Mouse (Mus musculus) heart, postnatal 0 days (tissue): ENCODE measurements around the gene Itsn2. TPM values are rescaled to one million over a fixed set of nuclear protein-coding genes. Genes with fewer than 3 reads are reported as not detected.
"Not testable (repeated sequence)": the region's sequence is repeated elsewhere in the genome, so short reads cannot be mapped to it uniquely, and the experiment has no call there.

Experiments used
- ATAC-seq: fragments of 200-750 bp; cut with Nextera tagmentation; 2 replicates; pipeline ENCODE4 v1.8.0; 2017; ENCODE audit warnings: low read depth, moderate number of reproducible peaks, moderate library complexity; ENCODE audit not compliant: insufficient read depth
- DNase-seq: peaks from one replicate; pipeline ENCODE4 v3.0.0-alpha.2; 2016; ENCODE audit warnings: low spot score
- H3K27ac ChIP-seq: fragments of 300-500 bp; sonication (generic); 2 replicates; pipeline ENCODE4 v1.5.1; 2014; ENCODE audit warnings: low read depth, mild to moderate bottlenecking
- H3K27me3 ChIP-seq: fragments of 300-500 bp; sonication (generic); 2 replicates; pipeline ENCODE4 v1.6.1; 2014; ENCODE audit warnings: low read length, mixed read lengths; ENCODE audit not compliant: control insufficient read depth, insufficient read depth
- H3K36me3 ChIP-seq: fragments of 300-500 bp; sonication (generic); replicated peaks from 2 replicates; pipeline ENCODE4 v1.6.1; 2014; ENCODE audit warnings: low read length, mixed read lengths; ENCODE audit not compliant: control insufficient read depth, insufficient read depth
- H3K4me1 ChIP-seq: fragments of 300-500 bp; sonication (generic); 2 replicates; pipeline ENCODE4 v1.6.1; 2014; ENCODE audit warnings: antibody characterized with exemption; ENCODE audit not compliant: control insufficient read depth, insufficient read depth
- H3K4me2 ChIP-seq: fragments of 300-500 bp; sonication (generic); 2 replicates; pipeline ENCODE4 v1.6.1; 2014; ENCODE audit warnings: low read depth, mild to moderate bottlenecking, low read length, moderate library complexity
- H3K4me3 ChIP-seq: fragments of 300-500 bp; sonication (generic); 2 replicates; pipeline ENCODE4 v1.5.1; 2014; ENCODE audit warnings: low read depth, low read length
- H3K9ac ChIP-seq: fragments of 300-500 bp; sonication (generic); replicated peaks from 2 replicates; pipeline ENCODE4 v1.6.1; 2014; ENCODE audit warnings: low read depth, low read length, mixed read lengths
- H3K9me3 ChIP-seq: fragments of 300-500 bp; sonication (generic); replicated peaks from 2 replicates; pipeline ENCODE4 v1.6.1; 2016; ENCODE audit warnings: low read length; ENCODE audit not compliant: control insufficient read depth
- CTCF ChIP-seq: IDR thresholded peaks from 2 replicates; pipeline ENCODE4 v1.5.1; 2016; ENCODE audit warnings: antibody characterized with exemption, control low read depth, low read depth
- EP300 ChIP-seq: IDR thresholded peaks from 2 replicates; pipeline ENCODE4 v1.6.1; 2016; ENCODE audit warnings: antibody characterized with exemption, low read depth
- WGBS: fragments of 180-500 bp; shearing (Covaris S2); extraction: QIAGEN DNeasy Blood & Tissue Kit; methylation state at CpG from one replicate; pipeline ENCODE4 v1.1.7; 2014; 5-methylcytosine and 5-hydroxymethylcytosine counted together
- polyA plus RNA-seq: library from polyadenylated mRNA; unstranded; fragments of >200 nt; fragmentation: Nextera tagmentation; extraction: Ambion mirVana; gene quantifications from 2 replicates; pipeline ENCODE4 v1.2.1, GENCODE M21; 2015
- total RNA-seq: library from RNA; depleted of rRNA; stranded (reverse); fragments of >200 nt; gene quantifications from 2 replicates; pipeline ENCODE4 v1.2.3, GENCODE M21; 2014; ENCODE audit warnings: low replicate concordance

The Itsn2 gene
- total and polyA plus RNA-seq, 2 experiments from 2014 or later = 22.7 to 39.7 TPM

DNA sequence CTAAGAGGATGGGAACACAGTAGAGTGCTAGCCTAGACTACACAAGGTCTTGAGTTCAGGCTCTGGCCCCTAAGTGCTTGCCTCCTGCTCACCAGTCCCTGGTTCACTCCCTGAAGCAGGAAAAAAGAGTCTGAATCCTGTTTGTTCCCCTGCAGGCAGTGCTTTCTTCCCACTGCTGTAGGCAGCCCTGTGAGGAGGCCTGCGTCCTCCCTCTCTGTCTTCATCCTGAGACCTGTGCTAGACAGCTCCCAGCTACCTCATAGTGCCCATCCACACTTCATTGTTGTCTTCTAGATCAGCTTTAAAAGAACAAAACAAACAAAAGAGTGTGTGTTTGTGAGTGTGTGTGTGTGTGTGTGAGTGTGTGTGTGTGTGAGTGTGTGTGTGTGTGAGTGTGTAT is 102.1 kb downstream of the Itsn2 start:
- Histone ChIP-seq H3K27me3 (no peaks in the 10 kb centered on the region), H3K4me1 (no peaks in the 10 kb centered on the region), H3K4me3 (no peak overlapping the region), H3K9ac (no peak overlapping the region), H3K36me3 (peaks cover 28% of the 10 kb centered on the region), H3K9me3 (no peaks in the 10 kb centered on the region), H3K27ac (no peak overlapping the region), H3K4me2 (no peak overlapping the region)
- TF ChIP-seq CTCF (no peak), EP300 (no peak)
- ATAC-seq (no peak), DNase-seq (no peak)
- WGBS = 94% methylated on average over 1 of the region's 1 CpGs

DNA sequence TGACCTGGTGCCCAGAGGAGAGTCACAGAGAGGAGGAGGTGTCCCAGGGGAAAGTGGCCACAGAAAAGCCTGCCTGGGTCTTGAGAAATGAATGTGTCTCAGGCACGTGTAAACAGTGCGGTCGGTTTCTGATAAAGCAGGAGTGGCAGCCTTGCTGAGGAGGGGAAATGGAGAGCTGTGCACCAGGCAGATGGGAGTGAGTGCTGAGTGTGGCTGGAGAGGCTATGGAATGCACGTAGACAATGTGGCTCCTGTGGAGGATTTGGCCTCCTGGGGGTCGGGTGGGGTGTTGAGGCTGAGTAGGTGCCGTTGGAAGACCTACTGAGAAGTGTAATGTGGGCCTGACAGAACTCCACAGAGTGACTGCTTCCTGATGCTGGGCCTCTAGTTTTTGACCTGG is 113.2 kb downstream of the Itsn2 start:
- H3K27ac ChIP-seq, H3K9ac ChIP-seq, ATAC-seq, H3K9me3 ChIP-seq, H3K4me2 ChIP-seq, H3K27me3 ChIP-seq, DNase-seq, H3K4me3 ChIP-seq, H3K4me1 ChIP-seq: not testable (repeated sequence)
- 25% methylated on average over 6 of the region's 6 CpGs for WGBS
- peaks cover 68% of the 10 kb centered on the region for H3K36me3 ChIP-seq

GRCm38 (mm10) chr12:4706175-4706574 is 113.7 kb downstream of the Itsn2 start:
- Histone ChIP-seq H3K27me3 (no peaks in the 10 kb centered on the region), H3K4me1 (no peaks in the 10 kb centered on the region), H3K9me3 (no peaks in the 10 kb centered on the region), H3K4me3 (no peak overlapping the region), H3K9ac (no peak overlapping the region), H3K27ac (no peak overlapping the region), H3K4me2 (no peak overlapping the region), H3K36me3 (peaks cover 68% of the 10 kb centered on the region)
- WGBS = 81% methylated on average over 5 of the region's 5 CpGs
- DNase-seq = no peak
- TF ChIP-seq EP300 = no peak
- no peak for TF ChIP-seq CTCF
- ATAC-seq = no peak

DNA sequence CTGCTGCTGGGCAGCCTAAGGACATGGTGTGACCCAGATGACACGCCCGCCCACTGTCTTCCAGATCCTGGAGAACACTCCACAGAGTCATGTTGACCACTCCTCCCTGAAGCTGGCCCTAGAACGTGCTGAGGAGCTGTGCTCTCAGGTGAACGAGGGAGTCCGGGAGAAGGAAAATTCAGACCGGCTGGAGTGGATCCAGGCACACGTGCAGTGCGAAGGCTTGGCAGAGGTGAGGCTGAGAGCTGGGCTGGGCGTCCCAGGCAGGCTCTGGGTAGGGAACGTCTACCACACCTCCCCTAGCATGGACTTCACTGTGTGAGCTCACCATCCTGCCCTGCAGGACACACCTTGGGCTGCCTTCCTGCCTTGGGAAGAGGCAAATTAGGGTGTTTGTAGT is 114.5 kb downstream of the Itsn2 start:
- no peak for ATAC-seq

DNA sequence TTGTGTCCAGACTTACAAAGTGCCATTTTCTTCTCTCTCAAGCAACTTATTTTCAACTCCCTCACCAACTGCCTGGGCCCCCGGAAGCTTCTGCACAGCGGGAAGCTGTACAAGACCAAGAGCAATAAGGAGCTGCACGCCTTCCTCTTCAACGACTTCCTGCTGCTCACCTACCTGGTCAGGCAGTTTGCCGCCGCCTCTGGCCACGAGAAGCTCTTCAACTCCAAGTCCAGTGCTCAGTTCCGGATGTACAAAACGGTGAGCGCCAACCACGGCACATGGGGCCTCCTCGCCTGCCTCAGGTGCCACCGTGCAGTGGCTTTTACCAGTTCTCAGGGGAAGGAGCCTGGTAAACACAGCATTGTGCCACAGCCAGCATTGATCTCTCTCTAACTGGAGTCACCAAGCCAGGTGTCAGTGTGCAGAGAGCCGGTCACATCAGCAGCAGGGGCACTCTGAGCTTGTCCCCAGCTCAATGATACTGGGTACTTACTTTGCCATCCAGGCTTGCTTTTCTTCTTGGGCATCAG is 115.1 kb downstream of the Itsn2 start:
- Histone ChIP-seq H3K27me3 (no peaks in the 10 kb centered on the region), H3K27ac (no peak overlapping the region), H3K9ac (no peak overlapping the region), H3K4me3 (no peak overlapping the region), H3K36me3 (peaks cover 67% of the 10 kb centered on the region), H3K4me1 (no peaks in the 10 kb centered on the region), H3K9me3 (no peaks in the 10 kb centered on the region), H3K4me2 (no peak overlapping the region)
- DNase-seq (no peak), ATAC-seq (no peak)
- 89% methylated on average over 14 of the region's 14 CpGs for WGBS
- TF ChIP-seq CTCF (no peak), EP300 (no peak)

More for the DNA sequence above, 114.5 kb downstream of the Itsn2 start:
- DNase-seq = no peak
- Histone ChIP-seq H3K4me2 (no peak overlapping the region), H3K4me3 (no peak overlapping the region), H3K27ac (no peak overlapping the region), H3K9me3 (no peaks in the 10 kb centered on the region), H3K4me1 (no peaks in the 10 kb centered on the region), H3K9ac (no peak overlapping the region), H3K27me3 (no peaks in the 10 kb centered on the region), H3K36me3 (peaks cover 65% of the 10 kb centered on the region)
- TF ChIP-seq CTCF (no peak), EP300 (no peak)
- 75% methylated on average over 10 of the region's 10 CpGs for WGBS

- WGBS = 71% methylated on average over 4 of the region's 4 CpGs
- Histone ChIP-seq H3K4me2 (no peak overlapping the region), H3K27ac (no peak overlapping the region), H3K9ac (no peak overlapping the region), H3K4me1 (no peaks in the 10 kb centered on the region), H3K27me3 (no peaks in the 10 kb centered on the region), H3K9me3 (no peaks in the 10 kb centered on the region), H3K4me3 (no peak overlapping the region), H3K36me3 (peaks cover 71% of the 10 kb centered on the region)
- TF ChIP-seq CTCF (no peak), EP300 (no peak)
- ATAC-seq = no peak
- DNase-seq = no peak
These were observed 115.9 kb downstream of the Itsn2 start for GRCm38 (mm10) chr12:4708296-4708695.
